In genomic region chr11:120238751-120239359, GRCm38 (mm10) we compare ENCODE assay signal across 8 mouse cellular contexts. TPM values are rescaled to one million over a fixed set of nuclear protein-coding genes. Genes with fewer than 3 reads are reported as not detected.
DNase-seq lines count a peak whose midpoint lies in the region; ATAC-seq and TF ChIP-seq lines count a peak whose summit lies in the region.

No protein-coding gene starts in this region.

- no peaks in the 10 kb centered on the region for H3K9me3 ChIP-seq in limb, embryonic 13.5 days

- H3K27ac ChIP-seq in cortical plate, adult 2 months (ENCODE audit: insufficient read depth, low read length), result peak overlapping the region; percentile 97
- H3K27ac ChIP-seq in limb, embryonic 13.5 days, result peak overlapping the region; percentile 91

- H3K27me3 ChIP-seq in limb, embryonic 13.5 days, result no peaks in the 10 kb centered on the region

- H3K4me2 ChIP-seq in limb, embryonic 13.5 days (replicated peaks), result peak overlapping the region; percentile 99

- H3K36me3 ChIP-seq in limb, embryonic 13.5 days, result 0 out of 2 replicates have a peak, but pooled peaks cover 4% of the 10 kb centered on the region

- intact Hi-C loops in heart, postnatal 10 days (cut with DNase I), result loop anchor here (1.0 to 2.0 kb wide), 2 partner anchors 44 to 68 kb away; no protein-coding TSS in a partner anchor
- intact Hi-C loops in left cerebral cortex, postnatal 10 days (cut with DNase I), result no loop called here

- peak; percentile 60 for DNase-seq in adrenal gland, adult 2 months
- no peak for DNase-seq in adrenal gland, postnatal 25 days
- DNase-seq in heart, postnatal 10 days, result peak; percentile 54 to 58
- DNase-seq in retina, postnatal 1 day, result peak; percentile 74
- no peak for DNase-seq in right cerebral cortex, postnatal 14 days
- no peak for DNase-seq in left cerebral cortex, postnatal 10 days (ENCODE audit: extremely low spot score in 1 of 2, low spot score in 2 of 2)

- no peak for TF ChIP-seq POLR2A in cortical plate, adult 2 months (IDR thresholded peaks at IDR 0.05; ENCODE audit: extremely low read depth, insufficient read depth, low read length)

- peak overlapping the region; percentile 85 for H3K4me3 ChIP-seq in cortical plate, adult 2 months (ENCODE audit: insufficient read depth, low read length)
- peak overlapping the region; percentile 92 for H3K4me3 ChIP-seq in limb, embryonic 13.5 days

- H3K9ac ChIP-seq in limb, embryonic 13.5 days, result peak overlapping the region; percentile 100

- WGBS in limb, embryonic 13.5 days, result 4% methylated on average over 8 of the region's 8 CpGs

- peaks cover 6% of the 10 kb centered on the region; the same call in 1 of the 2 replicates for H3K4me1 ChIP-seq in cortical plate, adult 2 months (ENCODE audit: control insufficient read depth, insufficient read depth, low read length)
- H3K4me1 ChIP-seq in limb, embryonic 13.5 days, result peaks cover 64% of the 10 kb centered on the region

- no peak for TF ChIP-seq CTCF in cortical plate, adult 2 months (IDR thresholded peaks at IDR 0.05; ENCODE audit: extremely low read depth, insufficient read depth, low read length)

- no peak for ATAC-seq in limb, embryonic 13.5 days (ENCODE audit: low FRiP score, low read depth)

RNA-seq across cellular contexts. Expression of gene Bahcc1, which starts 6.1 kb away (rescaled TPM):
- total RNA-seq in adrenal gland, adult 2 months (2021), result 10 to 100 TPM in 1 of 2 experiments, 1 to 10 TPM in 1; 9.2 to 21.9 TPM
- 17.9 and 19.5 TPM in 2 replicates for polyA plus RNA-seq in adrenal gland, adult 2 months (2012; rRNA removed)
- 23.8 and 25.8 TPM in 2 replicates for total RNA-seq in adrenal gland, postnatal 25 days (2021)
- 10.1 and 10.2 TPM in 2 replicates for polyA plus RNA-seq in cortical plate, adult 2 months (2012; rRNA removed)
- total RNA-seq in heart, postnatal 10 days (2021), result 10 to 100 TPM in 1 of 2 experiments, 1 to 10 TPM in 1; 8.8 to 14.1 TPM
- 12.7 and 13.8 TPM in 2 replicates for polyA plus RNA-seq in limb, embryonic 13.5 days (2015; fragmentation: Nextera tagmentation; extraction: Ambion mirVana)
- 10 to 100 TPM; 19.7 to 20.6 TPM for total RNA-seq in left cerebral cortex, postnatal 10 days (2021)

Comparison
In these comparisons a context has a peak if more than half of its experiments do, and no peak if none do; other contexts are left out.
1. DNase-seq: peak in adrenal gland, adult 2 months (single experiment), heart, postnatal 10 days (2 of 2) and retina, postnatal 1 day (single experiment); none in adrenal gland, postnatal 25 days (single experiment), right cerebral cortex, postnatal 14 days (single experiment) and left cerebral cortex, postnatal 10 days (0 of 2).